Mouse (Mus musculus): Measurements from ENCODE around the gene Tada2a.

DNA sequence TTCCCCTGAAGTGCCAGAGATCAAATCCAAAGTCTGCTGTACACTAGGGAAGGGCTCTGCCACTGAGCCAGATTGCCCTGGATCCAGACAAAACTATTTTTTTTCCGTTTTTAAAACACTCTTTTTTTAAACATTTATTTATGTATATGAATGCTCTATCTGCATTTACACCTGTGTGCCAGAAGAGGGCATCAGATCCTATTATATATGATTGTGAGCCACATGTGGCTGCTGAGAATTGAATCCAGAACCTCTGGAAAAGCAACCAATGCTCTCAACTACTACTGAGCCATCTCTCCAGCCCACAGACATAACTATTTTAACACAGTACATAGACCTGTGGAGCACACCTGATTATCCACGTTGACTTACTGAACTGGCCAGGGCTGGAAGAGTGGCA lies 13.2 kb downstream of the Tada2a start:
- TF ChIP-seq CTCF (IDR thresholded peaks at IDR 0.05; ENCODE audit: insufficient read depth, low read depth, low read length) (no peak), POLR2A (IDR thresholded peaks at IDR 0.05; ENCODE audit: insufficient read depth, low read depth, low read length) (no peak)
